Mouse (Mus musculus) intestine, postnatal 0 days (tissue): ENCODE data around the gene Slc43a1. TPM values are rescaled to one million over a fixed set of nuclear protein-coding genes. Genes with fewer than 3 reads are reported as not detected.
"Not testable (repeated sequence)": the region's sequence is repeated elsewhere in the genome, so short reads cannot be mapped to it uniquely, and the experiment has no call there.

Experiments
- ATAC-seq: fragments of 200-750 bp; cut with Nextera tagmentation; 2 replicates; pipeline ENCODE4 v1.8.0; 2017; ENCODE audit warnings: mild to moderate bottlenecking, moderate TSS enrichment, moderate library complexity
- H3K27ac ChIP-seq: fragments of 300-500 bp; sonication (generic); 2 replicates; pipeline ENCODE4 v1.5.1; 2014; ENCODE audit warnings: mild to moderate bottlenecking, low read depth, low read length, moderate library complexity
- H3K27me3 ChIP-seq: fragments of 300-500 bp; sonication (generic); replicated peaks from 2 replicates; pipeline ENCODE4 v1.6.1; 2014; ENCODE audit warnings: low read length, mixed read lengths; ENCODE audit not compliant: control insufficient read depth, insufficient read depth
- H3K36me3 ChIP-seq: fragments of 300-500 bp; sonication (generic); 2 replicates; pipeline ENCODE4 v1.6.1; 2014; ENCODE audit warnings: mild to moderate bottlenecking, moderate library complexity; ENCODE audit not compliant: control insufficient read depth, insufficient read depth
- H3K4me1 ChIP-seq: fragments of 300-500 bp; sonication (generic); replicated peaks from 2 replicates; pipeline ENCODE4 v1.6.1; 2014; ENCODE audit warnings: antibody characterized with exemption, low read length, mixed read lengths; ENCODE audit not compliant: control insufficient read depth, insufficient read depth
- H3K4me2 ChIP-seq: fragments of 300-500 bp; sonication (generic); replicated peaks from 2 replicates; pipeline ENCODE4 v1.6.1; 2014; ENCODE audit warnings: low read depth, mild to moderate bottlenecking, moderate library complexity
- H3K4me3 ChIP-seq: fragments of 300-500 bp; sonication (generic); 2 replicates; pipeline ENCODE4 v1.5.1; 2014; ENCODE audit warnings: low read depth, low read length
- H3K9ac ChIP-seq: fragments of 300-500 bp; sonication (generic); 2 replicates; pipeline ENCODE4 v1.6.1; 2014; ENCODE audit warnings: mild to moderate bottlenecking, low read depth, low read length
- H3K9me3 ChIP-seq: fragments of 300-500 bp; sonication (generic); 2 replicates; pipeline ENCODE4 v1.6.1; 2016; ENCODE audit warnings: mixed run types; ENCODE audit not compliant: control insufficient read depth
- CTCF ChIP-seq: sonication (generic); IDR thresholded peaks from 2 replicates; pipeline ENCODE4 v1.5.1; 2016; ENCODE audit warnings: low read depth, mild to moderate bottlenecking, control low read depth, antibody characterized with exemption, moderate library complexity
- WGBS: fragments of 180-500 bp; shearing (Covaris S2); extraction: QIAGEN DNeasy Blood & Tissue Kit; methylation state at CpG from one replicate; pipeline ENCODE4 v1.1.7; 2014; 5-methylcytosine and 5-hydroxymethylcytosine counted together
- polyA plus RNA-seq: library from polyadenylated mRNA; unstranded; fragments of >200 nt; fragmentation: Nextera tagmentation; extraction: Ambion mirVana; gene quantifications from 2 replicates; pipeline ENCODE4 v1.2.1, GENCODE M21; 2015

The Slc43a1 gene
- polyA plus RNA-seq, 1 experiment from 2014 or later = 4.1 TPM

GRCm38 (mm10) chr2:84895495-84896198, 57.0 kb downstream of the Slc43a1 start:
- TF ChIP-seq CTCF = no peak
- no peak overlapping the region for H3K4me2 ChIP-seq
- WGBS = 25% methylated on average over 4 of the region's 4 CpGs
- no peak overlapping the region for H3K27ac ChIP-seq
- no peak overlapping the region for H3K4me3 ChIP-seq
- H3K4me1 ChIP-seq = no peaks in the 10 kb centered on the region
- H3K9me3 ChIP-seq = no peaks in the 10 kb centered on the region
- H3K27me3 ChIP-seq = no peaks in the 10 kb centered on the region
- no peak overlapping the region for H3K9ac ChIP-seq
- no peaks in the 10 kb centered on the region for H3K36me3 ChIP-seq
- ATAC-seq = peak; percentile 78

- 91% methylated on average over 6 of the region's 6 CpGs for WGBS
- ATAC-seq = not testable (repeated sequence)
Observed at GRCm38 (mm10) chr2:84896686-84897085, 58.0 kb downstream of the Slc43a1 start.

GRCm38 (mm10) chr2:84912722-84913121, 74.1 kb downstream of the Slc43a1 start:
- no peaks in the 10 kb centered on the region for H3K36me3 ChIP-seq
- ATAC-seq = no peak
- no peak overlapping the region for H3K9ac ChIP-seq
- no peaks in the 10 kb centered on the region for H3K9me3 ChIP-seq
- TF ChIP-seq CTCF = no peak
- no peaks in the 10 kb centered on the region for H3K27me3 ChIP-seq
- H3K4me2 ChIP-seq = no peak overlapping the region
- 53% methylated on average over 3 of the region's 3 CpGs for WGBS
- H3K4me1 ChIP-seq = no peaks in the 10 kb centered on the region
- H3K4me3 ChIP-seq = no peak overlapping the region
- no peak overlapping the region for H3K27ac ChIP-seq

More at GRCm38 (mm10) chr2:84896686-84897085, 58.0 kb downstream of the Slc43a1 start:
- not testable (repeated sequence) for H3K27ac ChIP-seq, H3K36me3 ChIP-seq, H3K4me2 ChIP-seq, H3K27me3 ChIP-seq, H3K4me3 ChIP-seq, H3K4me1 ChIP-seq, H3K9me3 ChIP-seq, H3K9ac ChIP-seq

Other genes starting within 250 kb of the Slc43a1 start
- 45.4 and 46.1 TPM in 2 replicates for gene Ctnnd1, start 188.1 kb upstream of the Slc43a1 start, polyA plus RNA-seq
- 0.07 TPM in 1 of 2 replicates, not detected in the other for gene Btbd18, start 179.8 kb upstream of the Slc43a1 start, polyA plus RNA-seq
- 83.4 and 90.7 TPM in 2 replicates for gene Selenoh, start 168.1 kb upstream of the Slc43a1 start, polyA plus RNA-seq
- gene Gm28635, start 160.8 kb upstream of the Slc43a1 start, polyA plus RNA-seq = not detected in 2 replicates
- gene Med19, start 160.4 kb upstream of the Slc43a1 start, polyA plus RNA-seq = 20.6 and 21.0 TPM in 2 replicates
- 81.7 and 85.0 TPM in 2 replicates for gene Tmx2, start 159.7 kb upstream of the Slc43a1 start, polyA plus RNA-seq
- 27.6 and 28.4 TPM in 2 replicates for gene Zdhhc5, start 123.7 kb upstream of the Slc43a1 start, polyA plus RNA-seq
- 18.1 and 21.8 TPM in 2 replicates for gene Clp1, start 111.5 kb upstream of the Slc43a1 start, polyA plus RNA-seq
- 1.8 and 1.9 TPM in 2 replicates for gene Ypel4, start 104.8 kb upstream of the Slc43a1 start, polyA plus RNA-seq
- 2.2 and 2.5 TPM in 2 replicates for gene Gm19426, start 95.2 kb upstream of the Slc43a1 start, polyA plus RNA-seq
- 49.4 and 50.7 TPM in 2 replicates for gene Serping1, start 63.4 kb upstream of the Slc43a1 start, polyA plus RNA-seq
- 115 and 117 TPM in 2 replicates for gene Ube2l6, start 40.0 kb upstream of the Slc43a1 start, polyA plus RNA-seq
- gene Smtnl1, start 16.2 kb upstream of the Slc43a1 start, polyA plus RNA-seq = 0.46 and 0.81 TPM in 2 replicates
- gene Timm10, start 11.9 kb upstream of the Slc43a1 start, polyA plus RNA-seq = 51.9 and 59.2 TPM in 2 replicates
- gene Rtn4rl2, start 47.9 kb downstream of the Slc43a1 start, polyA plus RNA-seq = 0.98 and 1.0 TPM in 2 replicates
- gene Slc43a3, start 97.7 kb downstream of the Slc43a1 start, polyA plus RNA-seq = 42.5 and 48.0 TPM in 2 replicates
- gene Prg2, start 141.6 kb downstream of the Slc43a1 start, polyA plus RNA-seq = not detected in 2 replicates
- gene Prg3, start 149.4 kb downstream of the Slc43a1 start, polyA plus RNA-seq = not detected in 2 replicates
- 71.9 and 73.0 TPM in 2 replicates for gene Ssrp1, start 198.4 kb downstream of the Slc43a1 start, polyA plus RNA-seq
- 0.18 and 0.26 TPM in 2 replicates for gene P2rx3, start 198.6 kb downstream of the Slc43a1 start, polyA plus RNA-seq
- gene Tnks1bp1, start 209.2 kb downstream of the Slc43a1 start, polyA plus RNA-seq = 18.0 and 19.5 TPM in 2 replicates